Mouse (Mus musculus) thymus, postnatal 4 days (tissue): Measurements from ENCODE around the gene Cog1.

ENCODE experiments used
- DNase-seq: peaks from one replicate; pipeline ENCODE4 v3.0.0; 2021

The Cog1 gene

GRCm38 (mm10) chr11:113709272-113709671 lies 60.3 kb downstream of the Cog1 start:
- no peak for DNase-seq

GRCm38 (mm10) chr11:113709731-113710256 lies 60.8 kb downstream of the Cog1 start, which contains the start of gene Cpsf4l:
Cpsf4l (minus strand) TSS chr11:113710017.
- DNase-seq = peak; percentile 77

GRCm38 (mm10) chr11:113710257-113710777 lies 61.3 kb downstream of the Cog1 start:
- DNase-seq = peak; percentile 66

DNA sequence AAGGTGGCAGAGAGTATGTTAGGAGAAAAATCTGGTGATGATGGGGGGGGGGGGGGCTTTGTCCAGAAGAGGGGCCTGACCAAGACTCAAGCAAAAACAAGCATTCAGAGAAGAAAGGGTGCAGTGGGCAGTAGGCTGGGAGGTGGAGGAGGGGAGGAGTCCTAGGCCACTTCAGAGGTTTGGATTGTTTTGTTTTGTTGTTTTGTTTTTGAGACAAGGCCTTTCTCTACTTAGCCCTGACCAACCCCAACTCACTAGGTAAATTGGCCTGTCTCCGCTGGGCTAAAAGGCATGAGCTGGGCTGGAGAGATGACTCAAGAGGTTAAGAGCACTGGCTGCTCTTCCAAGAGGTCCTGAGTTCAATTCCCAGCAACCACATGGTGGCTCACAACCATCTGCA lies 62.1 kb downstream of the Cog1 start:
- DNase-seq = no peak

- DNase-seq = peak; percentile 79
These were observed 66.2 kb downstream of the Cog1 start for GRCm38 (mm10) chr11:113715078-113715674.

DNA sequence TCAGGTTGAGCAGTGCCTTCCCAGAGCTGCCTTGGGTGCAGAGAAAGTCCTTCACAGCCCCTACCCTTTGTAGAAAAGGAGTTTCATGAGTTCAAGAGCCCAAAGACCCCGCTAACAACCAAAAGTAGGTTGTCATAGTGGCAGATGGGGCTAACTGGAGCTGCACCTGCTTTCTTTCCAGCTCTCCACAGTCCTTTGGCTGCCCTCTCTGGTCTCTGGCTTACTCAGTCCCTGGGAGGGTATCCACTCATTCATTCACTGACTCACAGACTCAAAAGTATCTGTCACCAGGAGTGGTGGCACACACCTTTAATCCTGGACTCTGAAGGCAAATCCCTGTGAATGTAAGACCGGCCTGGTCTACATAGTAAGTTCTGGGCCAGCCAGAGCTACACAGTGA lies 67.2 kb downstream of the Cog1 start:
- no peak for DNase-seq
